Mouse (Mus musculus): ENCODE data around the gene Eri3. TPM values are rescaled to one million over a fixed set of nuclear protein-coding genes. Genes with fewer than 3 reads are reported as not detected.

Eri3 gene
- total RNA-seq, 4 experiments from 2014 or later, result 73.0 to 105 (median 81.5) TPM

DNA sequence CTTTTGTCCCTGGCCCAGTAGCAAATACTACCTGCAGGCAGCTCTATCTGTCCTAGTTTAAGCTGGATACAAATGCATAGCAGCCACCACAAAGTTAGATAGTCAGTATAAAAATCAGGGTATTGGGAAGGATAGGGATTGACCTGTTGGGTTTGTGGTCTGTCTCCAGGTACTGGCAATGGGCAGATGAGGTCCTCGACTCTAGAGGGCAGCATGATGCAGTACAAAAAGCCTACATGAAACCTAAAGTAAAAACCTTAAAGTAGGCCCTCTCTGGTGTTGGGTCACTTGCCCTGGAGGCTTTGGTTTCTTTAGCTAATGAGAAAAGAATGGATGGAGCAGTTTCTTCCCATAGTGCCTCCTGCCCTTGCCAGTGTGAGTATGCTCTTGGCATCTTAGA, 78.3 kb downstream of the Eri3 start:
- no peak for DNase-seq

DNA sequence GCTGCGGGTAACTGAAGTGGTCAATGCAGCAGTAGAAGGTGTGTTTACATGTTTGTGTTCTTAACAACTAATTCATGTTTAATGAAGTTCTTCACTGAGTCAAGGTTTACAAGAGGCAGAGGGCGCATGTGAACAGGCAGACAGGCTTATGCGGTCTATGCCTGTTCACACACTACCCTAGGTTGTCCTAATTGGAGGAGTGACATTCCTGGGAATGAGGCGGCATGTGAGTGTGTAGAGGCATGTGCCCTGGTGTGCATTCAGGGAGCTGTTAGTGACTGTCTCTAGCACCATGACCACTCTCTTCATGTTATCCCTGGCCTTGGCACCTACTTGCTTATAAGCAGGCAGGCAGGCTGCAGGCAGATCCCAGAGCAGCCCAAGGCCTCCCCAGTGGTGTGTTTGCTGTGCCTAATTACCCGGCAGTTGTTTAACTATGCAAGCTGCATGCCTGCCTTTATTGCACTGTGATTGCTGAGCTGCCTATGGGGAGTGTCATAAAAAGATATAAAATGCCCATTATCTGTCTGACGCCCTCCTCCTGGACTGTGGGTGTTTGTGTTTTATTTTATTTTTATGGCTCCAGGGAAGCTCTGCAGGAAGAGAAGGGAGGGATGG, 80.0 kb downstream of the Eri3 start:
- DNase-seq, result no peak

DNA sequence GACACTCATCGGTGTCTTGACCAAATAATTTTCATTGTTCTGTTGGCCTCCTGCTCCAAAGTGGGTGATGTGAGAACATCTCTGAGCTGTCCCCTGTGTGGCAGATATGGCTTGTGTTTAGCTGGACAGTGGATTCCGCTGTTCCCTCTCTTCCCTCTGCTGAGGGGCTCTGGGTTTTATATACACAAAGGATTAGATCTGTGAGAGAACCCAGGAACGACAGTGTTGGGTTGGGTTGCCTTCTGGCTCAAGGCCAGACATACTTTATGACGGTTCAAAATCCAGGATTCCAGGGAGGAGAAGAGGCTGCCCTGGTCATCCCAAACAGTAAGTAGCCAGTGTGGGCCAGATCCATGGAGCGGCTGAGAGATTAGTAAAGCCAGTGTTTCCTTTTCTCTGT, 83.4 kb downstream of the Eri3 start:
- DNase-seq, result no peak

DNA sequence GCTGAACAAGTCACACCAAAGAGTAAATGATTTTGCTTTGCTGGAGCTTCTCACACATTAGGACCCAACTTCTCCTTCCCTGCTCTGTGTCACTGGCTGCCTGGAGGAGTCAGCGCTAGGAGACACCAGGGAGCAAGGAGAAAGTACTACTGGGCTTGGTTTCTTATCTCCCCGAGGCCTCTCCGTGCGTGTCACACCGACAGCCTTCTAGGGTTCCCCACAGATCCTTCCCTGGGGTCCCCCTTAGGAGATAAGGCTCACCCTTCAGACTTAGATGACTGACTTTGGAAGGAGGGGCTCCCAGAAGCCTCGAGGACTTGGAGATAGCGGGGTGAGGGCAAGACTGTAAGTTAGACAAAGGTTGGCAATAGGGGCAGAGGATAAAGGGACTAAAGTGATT, 84.5 kb downstream of the Eri3 start:
- DNase-seq, result no peak

DNA sequence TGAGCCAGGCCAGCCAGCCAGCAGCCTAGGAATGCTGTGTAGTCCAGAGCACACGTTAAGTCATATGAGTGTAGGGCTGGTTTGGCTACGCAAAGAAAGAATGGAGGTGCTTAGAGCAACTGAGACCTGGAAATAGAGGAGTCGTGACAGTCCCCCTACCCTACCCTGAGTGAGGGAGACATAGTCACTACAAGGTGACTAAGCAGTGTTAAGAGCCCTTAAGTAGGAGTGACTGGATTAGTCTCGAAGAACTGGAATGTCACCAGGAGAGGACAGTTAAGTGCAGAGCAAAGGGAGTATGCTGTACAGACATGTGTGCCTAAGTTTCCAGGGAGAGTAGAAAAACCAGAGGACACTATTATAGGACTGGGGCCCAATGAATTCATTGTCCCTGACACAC, 86.0 kb downstream of the Eri3 start:
- DNase-seq, result no peak

DNA sequence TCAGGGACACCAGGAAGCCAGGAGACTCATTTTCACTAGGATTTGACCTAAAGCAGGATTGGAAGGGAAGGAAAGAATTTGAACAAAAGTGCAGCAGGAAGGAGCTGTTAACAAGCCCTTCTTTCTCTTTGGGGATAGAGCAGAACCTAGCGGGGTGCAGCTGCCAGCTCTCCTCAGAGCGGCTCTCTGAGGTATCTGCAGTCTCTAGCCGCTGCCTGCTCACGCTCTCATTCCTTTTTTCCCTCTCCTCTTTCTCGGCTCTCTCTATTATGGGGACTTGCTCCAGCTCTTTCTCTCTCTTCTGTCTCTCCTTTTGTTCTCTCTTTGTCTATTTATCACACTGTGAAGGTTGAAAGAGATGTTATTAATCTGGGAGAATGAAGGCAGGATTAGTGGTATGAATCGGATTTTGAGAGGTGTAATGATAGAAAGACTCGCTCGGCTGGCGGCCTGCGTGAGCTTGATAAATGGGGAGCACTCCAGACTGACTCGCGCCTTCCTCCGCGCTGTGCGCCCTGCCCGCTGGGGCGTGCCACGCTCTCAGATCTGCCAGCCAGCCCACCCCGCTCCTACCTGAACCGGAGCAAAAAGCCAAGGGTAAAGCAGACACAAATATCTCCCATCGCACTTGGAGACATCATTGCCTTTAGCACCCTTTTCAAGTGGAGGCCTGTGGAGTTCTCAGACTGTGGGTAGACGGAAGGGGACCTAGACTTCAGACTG, 86.9 kb downstream of the Eri3 start:
- DNase-seq, result no peak

DNA sequence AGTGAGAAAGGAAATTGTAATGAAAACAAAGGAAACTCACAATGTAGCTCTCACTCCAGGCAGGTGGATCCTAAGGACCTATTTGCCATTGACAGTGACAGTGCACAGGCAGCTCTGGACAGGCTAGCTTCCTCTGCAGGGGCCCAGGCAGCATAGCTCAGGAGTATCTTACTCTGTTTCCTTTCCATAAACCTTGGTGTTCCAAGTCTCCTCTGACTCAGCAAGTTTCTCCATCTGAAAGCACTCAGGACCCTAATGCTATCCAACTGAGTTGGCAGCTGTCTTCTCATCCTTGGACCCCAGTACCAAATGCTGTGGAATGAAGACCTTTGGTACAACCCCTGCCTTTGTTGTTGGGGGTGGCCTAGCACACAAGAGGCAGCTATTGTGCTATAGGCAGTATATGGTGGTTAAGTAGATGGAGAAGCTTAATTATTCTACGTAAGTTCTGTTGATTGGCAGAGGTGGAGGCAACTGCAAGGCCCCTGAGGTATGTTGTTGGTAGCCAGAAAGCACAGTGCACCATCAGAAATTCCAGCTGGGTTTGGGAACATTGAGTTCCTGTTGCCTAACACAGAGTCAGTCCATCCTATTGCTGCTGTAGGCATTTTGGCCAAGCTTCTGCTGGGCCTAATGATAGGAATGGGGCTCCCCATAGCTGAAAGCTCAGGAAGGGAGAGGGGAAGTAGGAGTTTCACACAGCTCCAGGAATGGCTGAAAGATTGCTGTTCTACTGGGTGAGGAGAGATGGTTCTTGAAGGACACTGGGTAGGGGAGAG, 90.9 kb downstream of the Eri3 start:
- no peak for DNase-seq

DNA sequence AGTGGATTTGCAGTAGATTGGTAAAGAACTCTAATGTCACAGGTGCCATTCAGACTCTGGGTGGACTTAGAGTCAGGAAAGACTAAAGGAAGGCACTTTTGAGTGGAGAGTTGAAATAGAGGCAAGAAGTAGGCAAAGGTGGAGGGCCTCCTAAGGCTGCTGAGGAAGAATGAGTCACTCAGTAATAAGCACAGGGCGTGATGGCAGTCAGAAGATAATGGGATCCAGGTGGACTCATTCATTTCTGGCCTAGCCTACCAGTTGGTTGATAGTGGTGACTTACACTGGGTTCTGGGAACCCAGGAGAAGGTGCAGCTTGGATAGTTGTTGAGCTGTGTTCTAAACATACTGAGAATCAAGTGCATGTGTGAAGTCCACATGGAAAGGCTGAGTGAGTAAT, 91.6 kb downstream of the Eri3 start:
- DNase-seq, result no peak

DNA sequence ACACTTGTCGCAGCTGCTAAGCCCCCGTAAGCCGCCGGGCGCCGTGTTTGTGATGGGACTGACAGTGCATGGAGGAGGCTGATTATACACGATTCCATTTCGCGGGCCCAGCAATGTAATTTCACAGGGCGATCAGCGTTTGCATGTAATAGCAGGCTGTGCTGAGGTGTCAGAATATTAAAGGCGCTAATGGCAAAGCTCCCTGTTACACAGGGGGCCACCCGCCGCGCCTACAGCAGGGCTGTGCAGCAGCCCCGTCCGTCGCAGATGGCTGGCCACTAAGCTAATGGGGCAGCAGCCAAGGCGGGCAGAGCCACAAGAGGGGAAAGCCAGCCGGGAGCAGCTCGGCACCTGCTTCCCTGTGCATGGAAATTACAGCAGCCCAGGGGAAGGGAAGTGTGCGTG, 94.9 kb downstream of the Eri3 start:
- no peak for DNase-seq

DNA sequence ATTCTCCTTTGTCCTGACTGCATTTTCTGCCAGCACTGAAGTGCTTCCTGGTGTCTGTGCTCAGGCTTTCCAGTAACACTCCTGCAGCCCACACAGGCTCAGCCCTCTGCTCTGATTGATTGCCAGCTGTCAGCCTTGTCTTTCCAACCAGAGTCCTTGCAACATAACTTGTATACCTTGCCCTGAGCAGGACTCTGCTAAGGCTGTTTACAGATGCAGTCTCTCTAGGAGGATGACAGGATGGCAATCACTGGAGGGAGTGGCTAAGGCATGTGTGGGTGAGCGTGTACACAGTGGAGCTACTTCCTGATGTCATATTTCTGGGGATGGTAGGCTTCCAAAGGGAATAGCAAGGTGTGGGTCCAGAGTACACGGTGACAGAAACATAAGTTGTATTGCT, 95.7 kb downstream of the Eri3 start:
- DNase-seq, result no peak

DNA sequence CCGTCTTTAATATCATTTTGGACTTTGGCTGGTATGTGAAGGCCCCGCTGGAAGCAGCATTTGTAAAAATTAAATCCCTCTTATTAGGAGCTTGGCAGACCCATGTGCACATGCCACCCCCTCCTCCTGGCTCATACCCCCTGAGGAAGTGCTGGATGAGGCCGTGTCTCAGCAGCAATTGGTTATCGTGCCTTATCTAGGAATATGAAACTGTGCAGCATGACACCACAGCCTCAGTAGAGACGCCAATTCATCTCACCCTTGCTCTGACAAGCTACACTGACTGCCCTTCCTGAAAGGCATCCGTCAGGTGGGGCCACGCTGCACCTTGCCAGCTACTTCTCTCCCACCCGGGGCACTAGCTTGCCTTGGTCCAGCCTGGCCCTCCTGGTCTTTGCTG, 96.3 kb downstream of the Eri3 start:
- DNase-seq, result no peak

DNA sequence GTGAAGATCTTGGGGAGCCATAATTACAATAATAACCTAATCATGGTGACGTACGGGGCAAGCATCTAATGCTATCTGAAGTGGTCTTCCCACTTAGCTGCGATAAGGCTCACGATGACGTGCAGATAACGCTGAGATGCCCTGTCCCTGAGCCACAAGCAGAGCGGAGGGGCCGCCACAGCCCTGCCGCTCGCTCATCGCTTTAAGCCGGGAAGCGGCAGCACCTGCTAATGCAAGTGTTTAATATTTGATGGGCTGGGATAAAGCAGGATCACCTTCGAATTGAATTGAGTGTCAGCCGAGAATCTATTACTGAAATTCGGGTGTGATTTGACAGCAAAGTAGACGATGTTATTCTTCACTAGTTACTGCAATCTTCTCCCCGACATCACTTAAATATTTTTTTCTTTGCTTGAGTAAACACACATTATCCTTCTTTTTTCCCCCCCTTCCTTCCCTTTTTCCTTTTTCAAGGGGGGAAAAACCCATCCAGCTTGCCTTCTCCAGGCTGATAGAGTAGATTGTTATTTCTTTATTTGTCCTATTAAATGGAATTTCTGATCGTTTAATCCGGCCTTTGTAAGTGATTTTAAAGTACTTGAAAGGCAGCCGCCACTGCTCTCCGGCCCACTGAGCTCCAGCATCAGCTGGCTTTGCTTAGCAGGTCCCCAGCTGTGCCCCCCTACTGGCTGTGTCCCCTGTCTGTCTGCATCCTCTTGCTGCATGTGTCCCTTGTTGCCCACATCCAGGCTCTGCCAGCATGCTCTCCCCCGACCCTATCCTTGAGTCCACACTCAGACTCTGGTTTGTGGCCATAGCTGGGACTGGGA, 97.0 kb downstream of the Eri3 start:
- no peak for DNase-seq

DNA sequence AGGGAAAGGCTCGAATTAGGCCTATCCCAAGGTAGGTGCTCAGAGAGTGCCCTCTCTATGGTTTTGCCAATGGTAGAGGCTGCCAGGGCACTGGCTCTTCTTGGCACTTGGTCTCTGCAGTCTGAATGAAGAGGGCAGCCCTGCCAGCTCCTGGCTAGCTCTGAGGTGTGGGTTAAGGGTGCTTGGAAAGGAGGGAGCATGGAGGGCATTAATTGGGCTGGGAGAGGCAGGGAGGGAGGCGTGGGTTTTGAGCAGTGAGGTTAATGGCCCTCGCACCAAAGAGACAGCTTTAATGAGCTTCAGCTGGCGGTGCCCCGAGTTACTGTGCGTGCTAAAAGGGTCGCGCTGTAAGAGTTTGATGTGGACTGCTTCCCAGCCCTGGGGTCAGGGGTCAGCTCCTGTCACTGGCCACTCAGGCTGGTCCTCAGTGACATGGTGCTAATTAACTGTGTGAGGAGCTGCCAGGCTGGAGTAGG, 101.5 kb downstream of the Eri3 start:
- DNase-seq, result no peak

DNA sequence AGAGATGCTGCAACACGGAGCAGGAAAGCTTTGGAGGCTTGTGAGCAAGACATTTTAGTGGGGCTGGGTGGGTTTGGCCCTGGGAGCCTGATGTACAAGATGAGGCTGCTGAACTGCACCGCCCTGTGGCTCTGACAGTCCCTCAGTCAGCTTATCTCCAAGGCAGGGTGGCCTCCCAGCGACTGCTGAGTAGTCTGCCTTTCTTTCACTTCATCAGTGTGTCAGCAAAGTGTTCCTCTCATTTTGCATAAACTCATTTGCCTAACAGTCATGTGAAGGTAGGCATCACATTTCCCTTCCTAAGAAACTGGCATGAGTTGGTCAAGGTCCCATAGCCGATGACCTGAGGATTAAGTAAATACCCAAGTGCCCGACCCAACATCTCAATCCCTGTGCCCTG, 102.6 kb downstream of the Eri3 start:
- no peak for DNase-seq

DNA sequence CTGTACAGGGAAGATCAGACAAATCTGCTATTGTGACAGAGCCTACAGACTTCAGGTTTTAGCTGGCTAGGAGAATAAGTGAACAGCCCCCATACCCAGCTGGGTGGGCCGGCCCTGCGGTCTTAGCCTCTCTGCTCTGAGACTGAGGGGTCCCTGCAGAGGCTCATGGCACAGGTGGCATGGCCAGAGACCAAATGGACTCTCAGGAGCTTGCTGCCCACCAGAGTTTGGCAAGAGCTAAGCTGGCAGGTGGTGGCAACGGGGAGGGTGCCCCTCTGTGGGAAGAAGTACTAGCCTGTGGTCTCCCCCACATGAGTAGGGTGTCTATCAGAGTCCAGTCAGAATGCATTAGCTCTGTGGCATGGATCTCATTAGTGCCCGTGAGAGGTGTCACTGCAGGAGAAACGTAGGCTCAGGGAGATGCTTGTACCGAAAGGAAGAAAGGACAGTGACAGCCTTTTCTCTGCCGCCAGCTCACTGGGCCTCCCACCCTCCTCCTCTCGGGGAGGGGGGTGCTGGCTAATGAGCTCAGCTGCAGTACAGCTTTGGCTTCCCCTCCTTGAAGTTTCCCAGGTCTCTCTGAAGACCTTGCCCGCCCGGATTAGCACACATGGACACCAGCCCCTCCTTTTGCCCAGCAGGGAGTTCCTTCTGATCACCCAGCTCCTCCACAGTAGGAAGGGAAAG, 104.0 kb downstream of the Eri3 start:
- DNase-seq, result no peak

DNA sequence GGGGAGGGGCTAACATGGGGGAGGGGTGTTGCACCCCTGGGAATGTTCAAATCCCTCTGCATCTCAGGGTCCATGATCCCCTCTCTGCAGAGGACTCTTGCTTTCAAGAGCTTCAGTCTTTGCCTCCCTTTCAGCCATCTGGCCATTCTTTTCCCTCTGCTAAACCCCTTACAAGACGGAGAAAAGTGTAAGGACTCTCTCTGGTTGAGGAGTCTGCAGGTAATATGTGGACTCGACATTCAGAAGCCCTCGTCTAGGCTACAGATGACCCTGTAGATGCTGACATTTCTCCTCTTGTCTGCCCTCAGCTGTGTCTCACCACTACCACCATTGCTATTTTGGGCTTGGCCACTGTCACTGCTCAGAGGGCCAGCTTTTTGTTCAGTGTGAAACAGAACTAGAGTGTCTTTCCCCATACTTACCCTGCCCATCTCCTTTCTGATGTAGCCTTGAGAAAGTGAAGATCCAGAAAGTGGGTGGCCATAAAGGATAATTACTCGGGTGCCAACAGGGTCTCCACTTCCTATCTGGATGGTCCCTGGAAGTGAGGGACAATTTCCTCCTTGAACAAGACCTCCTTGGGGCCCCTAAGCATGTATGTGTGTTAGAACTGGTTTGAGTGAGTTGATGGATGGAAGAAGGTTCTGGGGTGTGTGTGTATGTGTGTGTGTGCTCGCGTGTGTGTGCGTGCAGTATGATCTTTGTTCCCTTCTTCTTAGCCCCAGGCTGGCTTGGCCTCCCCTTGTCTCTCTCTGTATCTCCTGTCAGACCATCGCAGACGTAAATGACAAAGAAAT, 104.7 kb downstream of the Eri3 start:
- DNase-seq, result no peak

DNA sequence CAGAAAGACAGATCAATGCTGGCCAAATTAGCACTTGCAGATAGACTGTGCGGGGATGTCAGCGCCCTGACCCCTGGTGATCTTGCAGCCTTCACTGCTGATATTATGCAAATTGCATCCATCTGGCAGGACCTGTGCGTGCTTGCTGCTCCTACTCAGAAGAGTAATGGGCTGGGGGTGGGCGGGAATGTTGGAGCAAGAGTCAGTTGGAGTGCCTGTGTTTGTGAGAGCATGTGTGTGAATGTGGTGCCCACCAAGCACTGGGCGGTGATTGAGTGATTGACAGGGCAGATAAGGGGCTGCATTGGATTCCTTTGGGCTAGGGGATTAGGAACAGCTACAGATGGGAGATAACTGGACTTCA, 105.3 kb downstream of the Eri3 start:
- no peak for DNase-seq

DNA sequence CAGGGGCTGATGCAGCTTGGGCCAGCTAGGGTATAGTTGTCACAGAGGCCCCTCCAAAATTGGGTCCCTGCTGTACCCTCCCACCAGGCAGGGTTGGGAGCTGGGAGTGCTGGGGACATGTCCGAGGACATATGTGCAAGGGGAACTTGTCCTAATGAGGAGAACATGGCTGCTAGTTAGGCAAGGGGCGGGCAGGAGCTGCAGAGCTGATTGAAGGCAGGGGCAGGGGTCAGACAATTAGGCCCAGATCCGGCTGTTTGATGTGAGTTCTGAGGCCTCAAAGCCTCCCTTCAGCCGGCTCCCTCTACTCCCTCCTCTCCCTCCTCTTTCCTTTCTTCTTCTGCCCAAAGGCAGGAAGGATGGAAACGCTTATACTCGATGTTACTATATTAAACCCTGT, 106.8 kb downstream of the Eri3 start:
- DNase-seq, result no peak

DNA sequence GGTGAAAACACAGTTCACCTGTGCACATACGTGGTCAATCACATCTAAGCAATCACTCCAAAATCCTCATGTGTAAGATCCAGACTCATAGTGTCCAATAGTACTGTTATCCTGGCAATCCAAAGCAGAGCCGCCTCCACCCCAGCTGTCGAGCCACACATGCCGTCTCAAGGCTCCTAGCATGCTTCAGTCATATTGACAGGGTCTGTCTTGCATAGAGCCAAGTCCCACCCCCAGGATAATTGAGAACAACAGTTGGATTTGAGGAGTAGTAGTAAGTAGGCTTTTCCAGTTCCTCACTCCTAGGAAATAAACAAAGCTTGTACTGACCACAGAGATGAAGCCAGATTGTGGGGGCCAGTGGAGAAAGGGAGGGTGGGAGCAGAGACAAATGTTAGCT, 107.5 kb downstream of the Eri3 start:
- no peak for DNase-seq

DNA sequence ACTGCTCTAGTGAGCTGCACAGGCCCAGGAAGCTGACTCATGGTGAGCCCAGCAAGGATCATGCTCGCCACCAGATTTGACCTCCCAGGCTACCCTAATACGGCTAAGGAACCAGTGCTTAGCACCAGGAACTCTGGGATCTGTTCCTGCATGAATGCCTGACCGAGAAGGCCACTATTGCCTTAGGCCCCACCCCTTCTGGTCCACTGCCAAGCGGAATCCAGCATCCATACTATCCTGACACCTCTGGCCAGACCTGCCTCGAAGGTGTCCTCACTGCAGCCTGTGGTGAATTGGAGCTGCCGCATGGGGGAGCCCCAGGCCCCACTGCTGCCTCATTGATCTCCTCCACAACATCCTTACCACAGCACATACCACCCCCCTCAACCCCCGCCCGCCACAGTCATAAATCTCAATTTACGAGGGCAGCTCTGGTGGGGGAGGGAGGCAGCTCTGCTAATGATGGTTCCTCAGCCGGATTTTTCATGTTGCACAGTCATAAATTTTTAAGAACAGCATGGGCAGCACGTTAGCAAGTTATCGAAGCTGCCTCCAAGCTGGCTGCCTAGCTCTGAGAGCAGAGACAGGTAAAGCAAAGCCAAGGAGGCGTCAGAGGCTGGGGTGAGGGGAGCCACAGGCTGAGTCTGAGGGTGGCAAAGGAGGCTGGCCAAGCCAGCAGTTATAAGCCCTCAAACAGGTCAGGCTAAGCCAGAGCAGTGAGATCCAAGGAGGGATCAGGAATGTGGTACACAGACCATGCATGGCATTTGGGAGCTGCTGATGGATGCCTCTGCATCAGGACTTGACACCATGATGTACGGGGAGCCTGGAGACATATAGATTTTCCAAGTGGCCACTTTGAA, 108.6 kb downstream of the Eri3 start:
- no peak for DNase-seq
